Mouse (Mus musculus) stomach, embryonic 16.5 days (tissue): ENCODE measurements around the gene Ccdc85c. TPM values are rescaled to one million over a fixed set of nuclear protein-coding genes. Genes with fewer than 3 reads are reported as not detected.
A peak's percentile ranks its signal among the peaks of the same experiment; 100 is the strongest.

Source experiments
- ATAC-seq: fragments of 200-750 bp; cut with Nextera tagmentation; 2 replicates; pipeline ENCODE4 v1.8.0; 2017; ENCODE audit warnings: moderate number of reproducible peaks, moderate TSS enrichment; ENCODE audit not compliant: insufficient read depth, low FRiP score
- H3K27ac ChIP-seq: fragments of 300-500 bp; sonication (generic); 2 replicates; pipeline ENCODE4 v1.5.1; 2014; ENCODE audit warnings: low read length
- H3K27me3 ChIP-seq: fragments of 300-500 bp; sonication (generic); 2 replicates; pipeline ENCODE4 v1.6.1; 2014; ENCODE audit warnings: low read length, control low read depth, mixed read lengths; ENCODE audit not compliant: control insufficient read depth, insufficient read depth
- H3K36me3 ChIP-seq: fragments of 300-500 bp; sonication (generic); 2 replicates; pipeline ENCODE4 v1.6.1; 2014; ENCODE audit warnings: low read length; ENCODE audit not compliant: control insufficient read depth, insufficient read depth
- H3K4me1 ChIP-seq: fragments of 300-500 bp; sonication (generic); 2 replicates; pipeline ENCODE4 v1.6.1; 2014; ENCODE audit warnings: low read length, control low read depth, mixed read lengths; ENCODE audit not compliant: control insufficient read depth, insufficient read depth
- H3K4me2 ChIP-seq: fragments of 300-500 bp; sonication (generic); 2 replicates; pipeline ENCODE4 v1.6.1; 2014; ENCODE audit warnings: low read depth, low read length, mixed read lengths
- H3K4me3 ChIP-seq: fragments of 300-500 bp; sonication (generic); replicated peaks from 2 replicates; pipeline ENCODE4 v1.5.1; 2014; ENCODE audit warnings: mild to moderate bottlenecking, low read length
- H3K9ac ChIP-seq: fragments of 300-500 bp; sonication (generic); 2 replicates; pipeline ENCODE4 v1.6.1; 2014; ENCODE audit warnings: low read length
- H3K9me3 ChIP-seq: fragments of 300-500 bp; sonication (generic); replicated peaks from 2 replicates; pipeline ENCODE4 v1.6.1; 2016; ENCODE audit warnings: low read length, control low read depth; ENCODE audit not compliant: control insufficient read depth
- WGBS: fragments of 180-500 bp; shearing (Covaris S2); extraction: QIAGEN DNeasy Blood & Tissue Kit; methylation state at CpG from one replicate; pipeline ENCODE4 v1.1.7; 2014; 5-methylcytosine and 5-hydroxymethylcytosine counted together
- polyA plus RNA-seq: library from polyadenylated mRNA; unstranded; fragments of >200 nt; fragmentation: Nextera tagmentation; extraction: Ambion mirVana; gene quantifications from 2 replicates; pipeline ENCODE4 v1.2.1, GENCODE M21; 2015

The Ccdc85c gene
- polyA plus RNA-seq, 1 experiment from 2014 or later: 6.9 TPM

GRCm38 (mm10) chr12:108273466-108274312 lies 1.5 kb downstream of the Ccdc85c start:
- 10% methylated on average over 21 of the region's 21 CpGs for WGBS
- no peaks in the 10 kb centered on the region for H3K9me3 ChIP-seq
- peak overlapping the region; percentile 67; the same call in 1 of the 2 replicates for H3K27ac ChIP-seq
- no peaks in the 10 kb centered on the region; the same call in 1 of the 2 replicates for H3K27me3 ChIP-seq
- H3K4me2 ChIP-seq: peak overlapping the region; percentile 93
- no peak for ATAC-seq
- no peaks in the 10 kb centered on the region for H3K36me3 ChIP-seq
- peak overlapping the region; percentile 89 for H3K9ac ChIP-seq
- H3K4me1 ChIP-seq: peaks cover 67% of the 10 kb centered on the region
- H3K4me3 ChIP-seq: peak overlapping the region; percentile 80

- Histone ChIP-seq H3K9me3 (no peaks in the 10 kb centered on the region), H3K4me1 (peaks cover 61% of the 10 kb centered on the region), H3K4me3 (no peak overlapping the region; the same call in 1 of the 2 replicates), H3K4me2 (peak overlapping the region; percentile 93), H3K27me3 (no peaks in the 10 kb centered on the region; the same call in 1 of the 2 replicates), H3K9ac (no peak overlapping the region), H3K36me3 (no peaks in the 10 kb centered on the region), H3K27ac (no peak overlapping the region)
- no peak for ATAC-seq
- WGBS: 56% methylated on average over 7 of the region's 7 CpGs
These were observed 3.0 kb downstream of the Ccdc85c start for GRCm38 (mm10) chr12:108272143-108272635.

- peak overlapping the region; percentile 93; the same call in 1 of the 2 replicates for H3K4me2 ChIP-seq
- H3K36me3 ChIP-seq: no peaks in the 10 kb centered on the region
- peaks cover 58% of the 10 kb centered on the region for H3K4me1 ChIP-seq
- H3K27ac ChIP-seq: no peak overlapping the region
- no peak for ATAC-seq
- no peaks in the 10 kb centered on the region for H3K27me3 ChIP-seq
- H3K9ac ChIP-seq: no peak overlapping the region
- WGBS: 79% methylated on average over 16 of the region's 16 CpGs
- no peak overlapping the region for H3K4me3 ChIP-seq
- no peaks in the 10 kb centered on the region for H3K9me3 ChIP-seq
These were observed 3.7 kb downstream of the Ccdc85c start for GRCm38 (mm10) chr12:108271351-108272142.

- peak overlapping the region; percentile 43; the same call in 1 of the 2 replicates for H3K27ac ChIP-seq
- no peak overlapping the region for H3K4me3 ChIP-seq
- peaks cover 66% of the 10 kb centered on the region for H3K4me1 ChIP-seq
- H3K9ac ChIP-seq: 0 out of 2 replicates have a peak overlapping the region, but pooled peaks have one; percentile 23
- H3K4me2 ChIP-seq: peak overlapping the region; percentile 25; the same call in 1 of the 2 replicates
- H3K27me3 ChIP-seq: no peaks in the 10 kb centered on the region
- no peaks in the 10 kb centered on the region for H3K9me3 ChIP-seq
- WGBS: 56% methylated on average over 13 of the region's 13 CpGs
- no peaks in the 10 kb centered on the region for H3K36me3 ChIP-seq
- ATAC-seq: no peak
These were observed 4.8 kb downstream of the Ccdc85c start for GRCm38 (mm10) chr12:108270240-108270919.

- Histone ChIP-seq H3K27ac (no peak overlapping the region), H3K4me3 (no peak overlapping the region)
These were observed 5.5 kb downstream of the Ccdc85c start for GRCm38 (mm10) chr12:108269699-108270098.

GRCm38 (mm10) chr12:108268970-108269369 lies 6.3 kb downstream of the Ccdc85c start:
- 85% methylated on average over 10 of the region's 10 CpGs for WGBS

More at GRCm38 (mm10) chr12:108269699-108270098, 5.5 kb downstream of the Ccdc85c start:
- Histone ChIP-seq H3K4me1 (peaks cover 69% of the 10 kb centered on the region), H3K27me3 (no peaks in the 10 kb centered on the region), H3K9ac (no peak overlapping the region), H3K9me3 (no peaks in the 10 kb centered on the region), H3K4me2 (no peak overlapping the region), H3K36me3 (no peaks in the 10 kb centered on the region)
- ATAC-seq: no peak
- 63% methylated on average over 5 of the region's 5 CpGs for WGBS

GRCm38 (mm10) chr12:108267653-108268052 lies 7.6 kb downstream of the Ccdc85c start:
- Histone ChIP-seq H3K27me3 (no peaks in the 10 kb centered on the region), H3K4me1 (peaks cover 55% of the 10 kb centered on the region), H3K4me2 (no peak overlapping the region), H3K9ac (0 out of 2 replicates have a peak overlapping the region, but pooled peaks have one; percentile 1), H3K36me3 (no peaks in the 10 kb centered on the region), H3K27ac (peak overlapping the region; percentile 38), H3K4me3 (no peak overlapping the region), H3K9me3 (no peaks in the 10 kb centered on the region)
- 64% methylated on average over 7 of the region's 7 CpGs for WGBS
- peak; percentile 14; the same call in 1 of the 2 replicates for ATAC-seq

More at GRCm38 (mm10) chr12:108268970-108269369, 6.3 kb downstream of the Ccdc85c start:
- H3K9me3 ChIP-seq: no peaks in the 10 kb centered on the region
- no peak for ATAC-seq
- no peaks in the 10 kb centered on the region for H3K36me3 ChIP-seq
- no peak overlapping the region for H3K27ac ChIP-seq
- no peak overlapping the region for H3K4me2 ChIP-seq
- peaks cover 67% of the 10 kb centered on the region for H3K4me1 ChIP-seq
- no peak overlapping the region for H3K4me3 ChIP-seq
- H3K9ac ChIP-seq: no peak overlapping the region
- H3K27me3 ChIP-seq: no peaks in the 10 kb centered on the region

GRCm38 (mm10) chr12:108265831-108266619 lies 9.2 kb downstream of the Ccdc85c start:
- 41% methylated on average over 27 of the region's 27 CpGs for WGBS
- H3K4me1 ChIP-seq: peaks cover 39% of the 10 kb centered on the region
- peak overlapping the region; percentile 27; the same call in 1 of the 2 replicates for H3K9ac ChIP-seq
- H3K4me2 ChIP-seq: peak overlapping the region; percentile 26
- H3K36me3 ChIP-seq: no peaks in the 10 kb centered on the region
- peak; percentile 28; the same call in 1 of the 2 replicates for ATAC-seq
- no peaks in the 10 kb centered on the region for H3K9me3 ChIP-seq
- no peak overlapping the region for H3K4me3 ChIP-seq
- H3K27ac ChIP-seq: peak overlapping the region; percentile 24; the same call in 1 of the 2 replicates
- no peaks in the 10 kb centered on the region for H3K27me3 ChIP-seq
